Mouse (Mus musculus) left cerebral cortex, adult 18-20 months (tissue): ENCODE data around the gene Rlf. TPM values are rescaled to one million over a fixed set of nuclear protein-coding genes. Genes with fewer than 3 reads are reported as not detected.
"Not testable (repeated sequence)": the region's sequence is repeated elsewhere in the genome, so short reads cannot be mapped to it uniquely, and the experiment has no call there.

ENCODE experiments used
- DNase-seq, 2 experiments: peaks; one replicate each; pipeline ENCODE4 v3.0.0; 2021 to 2022; ENCODE audit warnings: low spot score in 2 of 2, mixed read lengths in 1 of 2
- total RNA-seq, 2 experiments: library from RNA; stranded (reverse); gene quantifications; 2 replicates each; pipeline ENCODE4 v1.2.3; 2021

Rlf gene
- total RNA-seq, 2 experiments from 2014 or later, result 26.3 to 26.7 TPM

DNA sequence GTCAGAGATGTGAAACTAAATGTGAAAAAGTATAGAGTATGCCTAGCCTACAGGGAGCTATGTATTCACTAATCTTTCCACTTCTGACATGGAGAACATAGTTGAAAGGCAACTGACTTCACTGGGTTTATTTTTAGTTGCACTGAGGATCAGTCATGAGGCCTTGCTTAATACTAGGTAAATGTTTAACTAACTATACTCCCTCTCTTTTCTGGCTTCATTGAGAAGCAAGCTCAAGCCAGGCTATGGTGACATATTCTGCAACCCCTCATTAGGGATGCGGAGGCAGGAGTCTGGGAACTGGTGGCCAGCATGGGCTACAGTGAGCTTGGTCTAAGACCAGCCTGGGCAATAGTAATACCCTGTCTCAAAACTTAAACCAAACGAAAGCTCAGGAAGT lies 47.2 kb downstream of the Rlf start:
- no peak for DNase-seq

DNA sequence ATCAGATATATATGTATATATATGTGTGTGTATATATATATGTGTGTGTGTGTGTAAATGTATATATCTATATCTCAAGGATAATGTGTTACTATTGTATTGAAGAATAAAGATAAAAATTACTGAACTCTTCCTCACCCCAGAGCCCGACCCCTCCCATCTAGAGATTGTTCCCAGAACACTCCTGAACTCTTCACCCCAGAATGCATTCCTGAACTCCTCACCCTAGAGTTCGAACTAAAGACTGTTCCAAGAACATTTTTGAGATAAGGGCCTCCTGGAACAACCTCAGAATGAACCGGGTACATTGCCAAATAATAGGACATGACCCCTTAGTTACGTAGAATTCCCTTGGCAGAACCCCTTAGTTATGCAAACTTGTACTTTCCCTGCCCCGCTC lies 48.2 kb downstream of the Rlf start:
- DNase-seq, result not testable (repeated sequence)

DNA sequence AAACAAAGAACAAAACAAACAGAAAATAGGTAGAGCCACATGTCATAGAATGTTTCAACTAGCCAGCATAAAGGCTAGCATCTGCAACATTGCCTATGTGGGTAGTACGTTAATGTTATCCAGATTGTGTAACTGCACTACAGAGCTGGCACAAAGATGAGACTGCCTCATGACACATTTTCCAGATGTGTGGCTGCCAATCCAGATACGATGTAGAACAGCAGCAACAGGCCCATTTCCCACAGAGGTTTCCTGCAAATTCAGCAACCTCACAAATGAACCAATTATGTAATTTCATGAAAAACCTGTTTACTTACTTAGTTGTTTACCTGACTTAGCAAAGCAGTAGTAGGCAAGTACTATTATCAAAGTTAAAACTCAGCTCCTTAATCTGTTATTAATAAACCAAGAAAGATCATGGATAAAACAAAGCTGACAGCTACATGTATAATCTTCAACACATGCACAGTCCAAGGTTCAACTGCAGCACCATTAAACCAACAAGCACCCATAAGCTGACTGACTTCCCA lies 51.3 kb downstream of the Rlf start:
- no peak for DNase-seq

DNA sequence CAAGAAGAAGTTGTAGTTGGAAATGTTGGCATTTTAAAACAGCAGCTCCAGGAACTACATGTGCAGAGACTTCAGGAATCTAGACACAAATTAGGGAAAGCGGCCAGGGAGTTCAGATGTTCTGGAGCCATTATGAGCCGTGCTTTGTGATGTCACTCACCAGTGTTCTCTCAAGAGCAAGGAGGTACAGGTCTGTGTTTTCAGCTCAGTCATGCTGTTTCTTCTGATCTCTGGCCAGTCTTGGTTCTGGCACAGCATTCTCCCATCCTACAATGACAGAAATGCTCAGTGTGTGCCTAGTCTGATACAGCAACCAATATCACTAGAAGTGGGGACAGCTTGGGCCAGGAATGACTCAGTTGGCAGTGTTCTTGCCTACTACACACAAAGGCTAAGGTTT lies 105.8 kb downstream of the Rlf start, which contains the start of gene Tmco2:
Tmco2 (minus strand) TSS at position 101 of the 400 bp plus-strand sequence.
- DNase-seq, result no peak

DNA sequence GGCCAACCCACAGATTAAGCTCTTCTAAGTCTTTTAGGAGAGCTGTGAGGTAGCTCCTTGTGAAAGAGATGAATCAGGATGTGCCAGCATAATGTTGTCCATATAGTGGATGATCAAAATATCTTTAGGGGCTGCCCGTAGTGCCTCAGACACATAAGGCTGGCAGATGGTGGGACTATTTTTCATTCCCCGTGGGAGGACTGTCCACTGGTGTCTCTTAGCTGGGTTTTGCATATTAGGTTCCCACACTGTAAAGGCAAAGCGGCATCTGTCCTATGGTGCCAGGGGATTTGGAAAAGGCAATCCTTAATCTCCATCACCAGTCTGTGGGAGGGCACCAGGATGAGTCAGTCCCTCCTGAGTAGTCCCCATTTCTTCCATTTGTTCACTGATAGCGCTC lies 111.6 kb downstream of the Rlf start:
- DNase-seq, result peak; percentile 70 to 83

DNA sequence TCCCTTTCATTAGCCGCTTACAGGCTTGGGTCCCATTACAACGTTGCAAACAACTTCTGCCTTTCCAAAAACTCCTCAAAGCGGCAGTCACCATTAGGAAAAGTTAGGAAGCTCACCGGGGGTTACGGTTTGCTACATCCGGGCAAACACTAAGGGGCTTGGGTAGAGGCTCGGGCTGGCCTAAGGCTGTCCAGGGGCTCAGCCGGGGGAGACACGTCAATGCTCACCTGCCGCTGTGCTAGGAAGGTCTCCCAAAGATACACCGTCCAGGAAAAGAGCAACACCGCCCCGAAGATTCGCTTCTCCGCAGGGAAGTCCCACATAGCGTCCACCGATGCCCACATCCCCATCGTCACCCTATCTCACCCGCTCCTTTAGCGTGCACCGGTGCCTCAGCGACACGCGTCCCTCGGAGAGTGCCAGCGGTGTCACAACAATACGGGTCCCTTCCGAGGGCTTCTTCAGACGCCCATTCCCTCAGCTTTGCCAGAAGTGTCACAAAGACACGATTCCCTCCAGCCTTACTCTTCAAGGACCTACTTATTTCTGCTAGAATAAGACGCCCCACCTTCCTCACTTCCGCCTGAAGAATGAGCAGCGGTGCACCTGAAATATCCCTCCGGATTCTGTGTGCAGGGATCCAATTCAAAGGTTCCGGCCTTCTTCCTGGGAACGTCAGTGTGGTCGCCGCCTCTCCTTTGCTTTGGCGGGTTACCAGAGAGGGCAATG lies 117.1 kb downstream of the Rlf start, which contains the start of gene Zmpste24:
Zmpste24 (minus strand) TSS at position 592 of the 729 bp plus-strand sequence.
- DNase-seq, result peak; percentile 88 to 90

Other genes starting within 250 kb of the Rlf start
- 100 to 1,000 TPM; 194 to 195 TPM for gene Smap2, start 197.8 kb downstream of the Rlf start, total RNA-seq
- 1 to 10 TPM; 9.2 to 9.3 TPM for gene Col9a2, start 175.7 kb downstream of the Rlf start, total RNA-seq
- gene Zmpste24, start 116.8 kb downstream of the Rlf start, total RNA-seq, result 10 to 100 TPM; 23.1 to 26.2 TPM
- gene Tmco2, start 105.9 kb downstream of the Rlf start, total RNA-seq, result not detected
- not detected for gene Gm12888, start 109.8 kb upstream of the Rlf start, total RNA-seq
- not detected for gene Gm12886, start 208.0 kb upstream of the Rlf start, total RNA-seq